Mouse (Mus musculus) adrenal gland, adult 2 months (tissue): ENCODE results near the gene Gm44805. TPM values are rescaled to one million over a fixed set of nuclear protein-coding genes. Genes with fewer than 3 reads are reported as not detected.
A peak's percentile ranks its signal among the peaks of the same experiment; 100 is the strongest.

Experiments
- DNase-seq: peaks from one replicate; pipeline ENCODE4 v3.0.0; 2021
- long read RNA-seq: library from polyadenylated mRNA; stranded (forward); transcript quantifications from one replicate; pipeline ENCODE4 v2.0.0, GENCODE M21; 2021
- polyA plus RNA-seq: library from polyadenylated mRNA; depleted of rRNA; stranded (reverse); fragments of >200 nt; gene quantifications from 2 replicates; pipeline ENCODE4 v1.2.3, GENCODE M21; 2012; rRNA removed
- total RNA-seq, 2 experiments: library from RNA; stranded (reverse); gene quantifications; 2 replicates each; pipeline ENCODE4 v1.2.3; 2021

Gm44805 gene
- total RNA-seq (1 to 10 TPM; 1.5 to 1.9 TPM), polyA plus RNA-seq (2.3 and 4.1 TPM in 2 replicates)
- long read RNA-seq, partial matches to known transcripts, result 0 of 3 reads
- long read RNA-seq, other reads (novel, unspliced or antisense), result 2 of 3 reads

DNA sequence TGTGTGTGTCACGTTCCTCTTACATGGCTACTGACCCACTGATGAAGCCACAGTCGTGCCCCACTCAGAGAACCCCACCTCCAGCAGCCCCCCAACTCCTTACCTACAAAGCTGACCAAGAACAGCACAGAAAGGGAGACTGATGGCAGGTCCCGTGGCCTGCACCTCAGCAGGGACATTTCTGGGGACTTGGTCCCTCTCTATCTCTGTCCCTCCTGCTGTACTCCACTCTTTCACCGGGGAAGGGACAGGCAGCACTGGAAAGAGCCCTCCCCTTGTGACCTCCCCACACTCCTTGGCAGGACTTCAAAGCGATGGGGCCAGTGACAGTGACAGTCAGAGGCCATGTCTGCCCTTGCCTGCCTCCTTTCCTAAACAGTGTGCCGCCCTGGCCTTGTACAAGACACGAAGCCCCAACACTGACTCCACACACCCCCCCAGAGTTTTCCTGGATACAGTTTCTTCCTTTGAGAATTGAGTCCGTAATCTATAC is at the start of gene Gm44805, which contains the start of gene Apoc4:
Gm44805 (minus strand) TSS at position 222 of the 493 bp plus-strand sequence.
Apoc4 (minus strand) TSS at position 278 of the 493 bp plus-strand sequence.
- DNase-seq, result peak; percentile 91

DNA sequence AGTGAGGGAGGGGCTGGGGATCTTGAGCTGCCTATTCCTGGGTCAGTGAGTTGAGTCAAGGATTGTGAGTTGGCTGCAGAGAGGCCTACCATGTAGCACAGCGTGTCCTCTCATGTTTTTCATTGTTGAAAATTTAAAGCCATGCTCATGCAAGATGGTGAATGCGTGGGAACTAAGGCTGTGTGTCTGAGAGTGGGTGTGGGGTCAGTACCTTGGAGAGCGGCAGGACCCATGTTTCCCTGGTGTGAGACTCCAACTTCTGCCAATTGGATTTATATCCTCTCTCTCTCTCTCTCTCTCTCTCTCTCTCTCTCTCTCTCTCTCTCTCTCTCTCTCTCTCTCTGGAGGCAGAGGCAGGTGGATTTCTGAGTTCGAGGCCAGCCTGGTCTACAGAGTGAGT is 45.3 kb upstream of the Gm44805 start:
- DNase-seq, result no peak

DNA sequence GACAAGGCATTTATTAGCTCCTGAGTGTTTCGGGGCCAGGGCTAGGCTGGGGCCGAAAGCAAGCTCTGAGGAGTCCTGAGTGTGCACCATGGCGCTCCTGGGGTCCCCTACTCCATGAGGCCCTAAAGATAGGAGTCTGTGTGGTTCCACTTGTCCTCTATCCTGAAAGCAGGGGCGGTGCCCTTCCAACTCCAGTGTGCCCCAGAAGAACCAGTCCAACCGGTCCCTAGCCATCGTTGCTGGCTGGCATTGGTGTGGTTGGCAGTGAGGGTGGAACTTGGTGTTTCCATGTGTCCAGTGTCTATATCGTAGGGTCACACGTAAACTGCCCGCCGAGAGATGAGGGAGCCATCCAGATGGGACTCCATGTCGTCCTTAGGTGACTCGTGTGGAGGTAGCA is 42.9 kb upstream of the Gm44805 start:
- DNase-seq, result no peak

DNA sequence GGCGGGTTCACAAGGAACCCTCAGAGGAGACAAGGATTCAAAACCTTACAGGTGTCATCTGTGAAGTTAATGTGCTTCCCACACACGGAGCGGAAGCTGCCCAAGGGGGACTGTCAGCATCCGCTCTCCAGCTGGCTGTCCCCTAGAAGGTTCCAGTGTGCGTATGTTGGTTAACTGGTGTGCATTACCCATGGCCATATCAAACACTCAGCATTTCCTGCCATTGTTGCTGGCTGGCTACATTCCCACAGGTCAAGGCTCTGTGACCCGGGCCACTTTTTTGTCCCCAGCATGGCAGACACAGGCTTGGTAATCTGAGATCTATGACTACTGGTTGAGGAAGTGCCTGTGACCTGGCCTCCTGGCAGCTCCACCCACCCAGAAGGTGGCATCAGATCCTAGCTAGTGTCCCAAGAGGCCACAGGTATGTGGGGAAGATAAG is 41.6 kb upstream of the Gm44805 start:
- DNase-seq, result peak; percentile 81

- no peak for DNase-seq
Measured at GRCm38 (mm10) chr7:19719200-19719599, 38.0 kb upstream of the Gm44805 start.

- DNase-seq, result no peak
Measured at GRCm38 (mm10) chr7:19718297-19718952, 37.2 kb upstream of the Gm44805 start.

DNA sequence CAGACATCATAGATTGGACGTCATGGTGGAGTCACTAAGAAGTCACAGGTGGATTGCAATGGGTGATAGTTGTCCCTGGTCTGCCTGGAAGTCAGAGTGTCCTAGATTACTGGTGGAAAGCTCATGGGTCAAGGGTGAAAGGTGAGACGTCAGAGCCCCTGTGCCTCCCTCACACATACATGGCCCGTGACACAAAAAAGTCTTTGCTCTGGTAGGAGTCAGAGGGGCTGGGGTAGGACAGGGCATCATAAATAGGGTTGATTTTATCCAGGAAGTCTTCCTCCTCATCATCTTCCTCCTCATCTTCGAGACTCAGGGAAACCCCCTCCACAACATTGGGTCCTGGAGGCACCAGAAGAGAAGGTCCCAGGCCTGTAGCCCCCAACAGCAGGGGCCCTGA is 36.1 kb upstream of the Gm44805 start:
- no peak for DNase-seq

DNA sequence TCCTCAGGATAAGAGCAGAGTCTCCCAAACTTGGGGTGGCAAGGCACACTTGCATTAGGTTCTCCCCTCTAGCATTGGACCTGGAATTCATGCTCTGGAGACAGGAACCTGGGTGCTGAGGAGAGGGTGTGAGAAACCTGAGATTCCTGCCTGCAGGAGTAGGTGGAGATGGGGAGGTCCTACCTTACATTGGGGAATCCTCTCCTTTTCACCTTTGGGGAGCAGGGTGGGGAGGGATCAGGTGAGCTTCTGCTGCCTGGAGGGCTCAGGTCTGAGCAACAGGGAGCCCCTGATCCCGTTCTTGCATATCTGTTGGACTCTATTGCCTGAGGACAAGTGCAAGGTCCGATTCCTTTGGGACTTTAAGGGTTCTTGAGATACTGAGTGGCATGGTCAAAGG is 35.6 kb upstream of the Gm44805 start:
- no peak for DNase-seq

GRCm38 (mm10) chr7:19716055-19716682 is 34.9 kb upstream of the Gm44805 start:
- no peak for DNase-seq

- DNase-seq, result peak; percentile 99
Measured at GRCm38 (mm10) chr7:19715239-19716054, 34.2 kb upstream of the Gm44805 start, which contains the start of gene Tomm40. Gene Tomm40 (minus strand): TSS chr7:19715438.

DNA sequence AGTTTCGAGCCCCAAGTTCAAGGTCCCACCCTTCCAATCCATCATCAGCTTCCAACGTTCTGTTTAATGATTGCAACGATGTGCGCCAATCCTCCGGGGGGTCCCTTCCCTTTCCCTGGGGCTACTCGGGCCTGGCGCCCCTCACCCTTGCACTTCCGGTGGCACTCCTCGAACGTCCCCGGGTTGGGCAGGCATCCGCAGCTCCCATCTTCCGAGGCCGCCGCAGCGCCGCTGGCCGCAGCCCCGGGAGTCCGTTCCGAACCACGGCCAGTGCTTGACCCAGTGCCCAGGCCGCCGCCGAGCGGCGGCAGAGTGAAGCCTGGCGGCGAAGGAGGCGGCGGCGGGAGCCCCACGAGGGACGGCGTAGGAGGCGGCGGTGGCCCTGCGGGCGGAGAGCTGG is 33.6 kb upstream of the Gm44805 start:
- DNase-seq, result no peak

DNA sequence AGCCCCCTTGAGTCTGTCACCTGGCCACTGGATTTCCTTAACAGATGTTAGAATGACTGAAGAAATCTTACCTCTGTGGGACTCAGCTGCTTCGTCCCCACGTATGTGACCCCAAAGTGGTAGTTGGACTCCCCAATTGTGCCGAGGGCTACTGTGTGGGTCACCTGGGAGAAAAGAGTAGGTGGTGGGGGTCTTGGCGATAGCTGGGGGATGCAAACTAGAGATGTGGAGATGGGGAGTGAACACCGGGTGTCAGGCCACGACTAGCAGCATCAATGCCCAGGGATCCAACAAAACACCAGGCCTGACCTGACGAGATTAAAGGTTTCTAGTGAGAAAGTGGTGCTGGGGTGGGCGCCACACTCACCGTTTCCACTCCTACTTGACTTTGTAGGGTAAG is 32.4 kb upstream of the Gm44805 start:
- no peak for DNase-seq

DNA sequence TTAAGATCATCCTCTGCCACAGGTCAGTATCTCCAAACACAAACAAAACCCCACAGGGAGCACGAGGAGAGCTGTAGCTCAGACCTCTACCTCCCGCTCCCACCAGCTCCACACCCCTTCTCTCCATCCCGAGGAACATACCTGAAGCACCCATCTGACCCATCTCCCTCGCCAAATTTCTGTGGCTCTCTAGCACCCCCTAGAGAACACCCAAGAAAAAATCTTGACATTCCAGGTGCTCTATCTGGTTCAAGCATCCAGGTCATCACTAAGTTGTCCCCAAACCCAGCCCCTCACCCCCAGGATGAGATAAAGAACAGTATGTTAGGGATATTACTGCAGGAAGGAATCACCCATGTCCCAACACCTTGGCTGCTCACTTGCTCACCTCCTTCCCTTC is 32.0 kb upstream of the Gm44805 start:
- DNase-seq, result no peak

DNA sequence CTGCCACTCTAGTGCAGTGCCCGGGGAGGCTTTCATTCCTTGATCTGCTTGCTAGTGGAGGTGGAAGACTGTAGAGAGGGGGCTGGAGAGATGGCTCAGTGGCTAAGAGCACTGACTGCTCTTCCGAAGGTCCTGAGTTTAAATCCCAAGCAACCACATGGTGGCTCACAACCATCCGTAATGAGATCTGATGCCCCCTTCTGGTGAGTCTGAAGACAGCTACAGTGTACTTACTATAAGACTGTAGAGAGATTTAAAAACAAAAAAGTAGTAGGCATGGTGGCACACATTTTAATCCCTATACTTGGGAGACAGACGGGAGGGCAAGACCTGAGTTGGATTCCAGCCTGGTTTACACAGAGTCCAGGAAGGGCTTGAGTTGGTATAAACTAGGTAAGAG is 31.2 kb upstream of the Gm44805 start:
- no peak for DNase-seq

- no peak for DNase-seq
Measured at GRCm38 (mm10) chr7:19710650-19711049, 29.4 kb upstream of the Gm44805 start.

GRCm38 (mm10) chr7:19705271-19705670 is 24.0 kb upstream of the Gm44805 start:
- no peak for DNase-seq

DNA sequence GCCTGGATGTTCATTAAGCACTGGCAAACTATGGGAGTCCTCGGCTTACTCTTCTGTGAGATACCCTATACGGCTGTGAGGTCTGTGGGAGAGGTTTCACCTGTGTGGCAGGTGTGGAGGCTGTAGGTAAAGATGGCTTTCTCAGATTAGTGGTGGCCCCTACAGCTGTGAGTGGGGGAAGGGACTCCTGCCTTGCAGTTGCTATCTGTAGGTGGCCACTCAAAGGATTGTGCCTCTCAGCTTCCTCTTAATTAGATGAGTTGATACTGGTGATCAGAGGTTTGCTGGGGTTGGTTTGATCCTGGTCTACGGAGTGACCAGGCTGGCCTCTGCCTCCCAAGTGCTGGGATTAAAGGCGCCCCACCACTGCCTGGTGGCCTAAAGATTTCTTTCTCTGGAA is 23.3 kb upstream of the Gm44805 start:
- no peak for DNase-seq

DNA sequence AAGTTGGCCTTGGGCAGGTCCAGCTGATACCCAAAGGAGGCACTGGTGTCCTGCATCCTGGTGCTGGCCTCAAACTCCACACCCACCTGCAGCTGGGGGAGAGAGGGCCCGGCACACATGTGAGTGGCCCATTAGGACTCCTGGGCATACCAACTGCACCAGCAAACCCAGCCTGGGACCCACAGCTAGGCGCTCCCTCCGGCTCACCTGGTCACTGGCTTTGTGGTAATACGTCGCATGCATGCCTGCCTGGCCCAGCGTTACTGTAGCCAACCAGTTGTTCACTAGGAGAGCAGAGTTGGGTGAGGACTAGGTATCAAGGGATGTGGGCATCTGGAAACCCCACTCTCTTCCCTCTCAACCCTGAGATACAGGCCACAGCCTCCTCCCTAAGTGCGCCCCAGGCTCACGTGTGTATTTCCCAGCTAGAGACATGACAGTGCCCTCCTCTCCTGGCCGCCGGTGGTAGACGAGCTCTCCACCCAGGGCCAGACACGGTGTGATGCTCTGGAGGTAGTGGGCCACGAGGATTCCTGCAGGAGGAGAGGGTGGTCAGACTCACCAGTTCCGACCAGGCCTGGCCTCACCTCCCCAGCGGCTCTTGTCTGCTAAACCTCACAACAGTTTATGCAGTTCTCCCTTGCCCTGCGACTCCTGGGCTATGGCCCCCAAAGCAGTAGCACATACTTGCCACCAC is 21.8 kb upstream of the Gm44805 start:
- no peak for DNase-seq

DNA sequence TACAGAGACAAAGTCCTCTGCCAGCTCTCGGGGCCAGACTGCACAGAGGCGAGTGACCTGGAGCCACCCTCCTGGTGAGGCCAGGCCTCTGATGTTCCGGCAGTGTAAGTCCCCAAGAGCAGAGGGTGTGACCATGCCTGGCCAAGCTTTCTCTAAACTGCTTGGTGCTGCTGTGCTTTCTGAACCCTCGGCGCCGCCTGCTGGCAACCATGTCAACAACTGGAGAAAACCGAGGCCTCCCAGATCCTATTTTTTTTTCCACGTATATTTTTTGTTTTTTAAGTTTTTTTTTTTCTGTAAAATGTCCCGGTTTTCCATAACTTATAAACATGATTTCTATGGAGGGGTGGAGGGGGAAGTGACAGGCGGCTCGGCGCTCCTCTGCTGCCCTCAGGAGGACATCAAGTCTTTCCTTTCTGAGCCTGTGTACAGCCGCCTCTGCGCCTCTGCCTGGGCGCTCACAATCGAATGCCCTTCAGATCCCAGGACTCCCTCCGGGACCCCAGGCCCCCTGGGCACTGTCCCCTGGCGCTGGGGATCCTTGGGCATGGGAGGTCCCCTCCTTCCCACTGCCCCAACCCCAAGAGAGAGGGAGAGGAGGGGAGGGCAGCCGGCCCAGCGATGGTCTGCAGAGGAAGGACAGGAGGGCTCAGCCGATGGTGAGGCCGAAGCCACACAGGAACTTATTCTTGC is 20.0 kb upstream of the Gm44805 start:
- peak; percentile 82 for DNase-seq

- DNase-seq, result no peak
Measured at GRCm38 (mm10) chr7:19700299-19701068, 19.3 kb upstream of the Gm44805 start.

DNA sequence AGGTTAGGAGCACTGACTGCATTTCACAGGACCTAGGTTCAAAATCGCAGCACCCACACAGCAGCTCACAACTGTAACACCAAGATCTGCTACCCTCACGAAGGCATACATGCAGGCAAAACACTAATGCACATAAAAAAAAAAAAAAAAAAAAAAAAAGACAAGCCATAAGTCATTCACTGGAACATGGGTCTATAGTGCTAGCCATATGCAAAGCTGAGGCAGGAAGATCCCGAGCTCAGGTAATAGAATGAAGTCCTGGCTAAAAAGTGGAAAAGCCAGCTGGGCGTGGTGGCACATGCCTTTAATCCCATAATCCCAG is 18.6 kb upstream of the Gm44805 start:
- DNase-seq, result no peak
